Mouse (Mus musculus) lung, postnatal 0 days (tissue): ENCODE measurements at regions not wholly inside any gene's neighbourhood (a gene's known extent, or its start where the extent isn't known, plus 50 kb on each side); places are given as distances from the start of the nearest gene placed in this dataset.

ENCODE experiments used
- ATAC-seq: fragments of 200-750 bp; cut with Nextera tagmentation; 2 replicates; pipeline ENCODE4 v1.8.0; 2017; ENCODE audit warnings: moderate library complexity
- DNase-seq: peaks from one replicate; pipeline ENCODE4 v3.0.0-alpha.2; 2016; ENCODE audit warnings: low spot score
- H3K27ac ChIP-seq: fragments of 300-500 bp; sonication (generic); 2 replicates; pipeline ENCODE4 v1.5.1; 2014; ENCODE audit warnings: antibody characterized with exemption, mild to moderate bottlenecking, low read length, mixed read lengths
- H3K27me3 ChIP-seq: fragments of 300-500 bp; sonication (generic); replicated peaks from 2 replicates; pipeline ENCODE4 v1.6.1; 2014; ENCODE audit warnings: low read length, mixed read lengths; ENCODE audit not compliant: insufficient read depth
- H3K36me3 ChIP-seq: fragments of 300-500 bp; sonication (generic); 2 replicates; pipeline ENCODE4 v1.6.1; 2014; ENCODE audit warnings: low read length, mixed read lengths; ENCODE audit not compliant: insufficient read depth
- H3K4me1 ChIP-seq: fragments of 300-500 bp; sonication (generic); 2 replicates; pipeline ENCODE4 v1.6.1; 2014; ENCODE audit warnings: antibody characterized with exemption, low read depth, low read length, mixed read lengths; ENCODE audit not compliant: insufficient read depth
- H3K4me2 ChIP-seq: fragments of 300-500 bp; sonication (generic); replicated peaks from 2 replicates; pipeline ENCODE4 v1.6.1; 2014; ENCODE audit warnings: low read depth, mild to moderate bottlenecking, low read length, moderate library complexity, mixed read lengths
- H3K4me3 ChIP-seq: fragments of 300-500 bp; sonication (generic); 2 replicates; pipeline ENCODE4 v1.5.1; 2014; ENCODE audit warnings: low read depth, low read length
- H3K9ac ChIP-seq: fragments of 300-500 bp; sonication (generic); replicated peaks from 2 replicates; pipeline ENCODE4 v1.6.1; 2014; ENCODE audit warnings: low read depth, mild to moderate bottlenecking
- H3K9me3 ChIP-seq: fragments of 300-500 bp; sonication (generic); 2 replicates; pipeline ENCODE4 v1.6.1; 2016; ENCODE audit warnings: low read length, mixed read lengths
- CTCF ChIP-seq: IDR thresholded peaks from 2 replicates; pipeline ENCODE4 v1.5.1; 2016; ENCODE audit warnings: antibody characterized with exemption, mild to moderate bottlenecking
- EP300 ChIP-seq: IDR thresholded peaks from 2 replicates; pipeline ENCODE4 v1.6.1; 2016; ENCODE audit warnings: antibody characterized with exemption, mild to moderate bottlenecking, control low read depth
- WGBS: fragments of 180-500 bp; shearing (Covaris S2); extraction: QIAGEN DNeasy Blood & Tissue Kit; methylation state at CpG from one replicate; pipeline ENCODE4 v1.1.7; 2014; 5-methylcytosine and 5-hydroxymethylcytosine counted together

DNA sequence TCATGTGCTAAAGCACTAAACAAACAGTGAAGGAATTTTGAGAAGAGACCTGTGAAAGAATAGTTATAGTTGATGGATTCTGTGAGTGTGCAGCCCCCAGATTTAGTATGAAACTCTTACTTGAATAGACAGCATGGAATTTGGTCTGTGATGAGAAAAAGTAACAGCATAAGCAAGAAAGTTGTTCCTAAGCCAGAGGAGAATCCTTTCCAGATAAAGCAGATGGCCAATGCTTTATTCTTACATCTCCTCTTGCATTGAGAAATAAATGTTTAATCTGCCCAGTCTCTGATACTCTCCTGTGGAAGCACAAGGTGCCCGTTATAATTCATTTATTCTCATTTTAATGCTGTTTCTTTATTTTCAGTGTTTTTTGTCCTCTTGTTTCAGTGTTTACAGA lies 263.5 kb downstream of the Tecrl start:
- H3K9me3 ChIP-seq: no peaks in the 10 kb centered on the region
- no peak overlapping the region for H3K9ac ChIP-seq
- WGBS: 97% methylated on average over 1 of the region's 1 CpGs
- no peak overlapping the region for H3K27ac ChIP-seq
- DNase-seq (no peak), ATAC-seq (no peak)
- no peaks in the 10 kb centered on the region for H3K4me1 ChIP-seq
- no peaks in the 10 kb centered on the region for H3K36me3 ChIP-seq
- H3K4me2 ChIP-seq: no peak overlapping the region
- TF ChIP-seq EP300: no peak
- no peak for TF ChIP-seq CTCF
- H3K27me3 ChIP-seq: no peaks in the 10 kb centered on the region
- no peak overlapping the region for H3K4me3 ChIP-seq

DNA sequence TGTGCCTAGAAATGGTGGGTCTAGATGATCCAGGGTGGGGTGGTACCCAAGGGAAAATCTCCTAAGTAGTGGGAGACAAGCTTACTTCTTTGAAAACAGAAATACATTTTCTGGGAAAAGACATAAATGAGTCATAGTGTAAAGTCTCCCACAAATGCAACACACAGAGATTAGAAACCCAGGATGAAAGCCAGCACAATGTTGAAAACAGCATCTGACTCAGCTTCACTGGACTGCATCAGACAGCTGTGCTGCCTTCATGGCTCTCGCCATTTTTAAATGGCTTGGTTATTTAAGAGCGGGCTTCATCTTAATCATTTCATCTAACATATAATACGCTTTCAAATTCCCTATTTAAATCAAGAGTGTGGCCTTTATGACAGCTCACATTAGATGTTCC lies 300.2 kb downstream of the Tecrl start:
- Histone ChIP-seq H3K27me3 (no peaks in the 10 kb centered on the region), H3K4me1 (no peaks in the 10 kb centered on the region), H3K4me2 (no peak overlapping the region), H3K27ac (no peak overlapping the region), H3K9me3 (no peaks in the 10 kb centered on the region), H3K9ac (no peak overlapping the region), H3K4me3 (no peak overlapping the region), H3K36me3 (no peaks in the 10 kb centered on the region)
- 81% methylated on average over 3 of the region's 3 CpGs for WGBS
- no peak for ATAC-seq
- TF ChIP-seq EP300 (no peak), CTCF (no peak)
- DNase-seq: no peak

DNA sequence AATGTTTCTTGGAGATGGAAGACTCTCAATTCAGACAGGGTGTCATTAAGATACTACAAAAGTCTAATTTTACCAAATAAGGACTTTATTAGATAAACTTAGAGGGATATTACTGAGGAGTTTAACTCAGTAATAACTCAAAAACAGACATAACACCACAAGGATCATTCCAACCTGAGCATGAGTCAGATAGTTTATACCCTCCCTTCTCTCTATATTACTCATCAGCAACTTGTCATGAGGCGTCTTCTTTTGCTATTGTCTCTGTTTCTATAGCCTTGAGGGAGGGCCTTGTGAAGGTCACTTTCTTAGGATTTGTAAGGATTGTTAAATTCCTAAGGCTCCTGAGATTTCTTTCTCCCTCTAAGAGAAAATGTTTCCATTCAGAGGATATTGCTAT lies 307.8 kb downstream of the Tecrl start:
- WGBS: 70% methylated on average over 1 of the region's 1 CpGs
- no peak for ATAC-seq

DNA sequence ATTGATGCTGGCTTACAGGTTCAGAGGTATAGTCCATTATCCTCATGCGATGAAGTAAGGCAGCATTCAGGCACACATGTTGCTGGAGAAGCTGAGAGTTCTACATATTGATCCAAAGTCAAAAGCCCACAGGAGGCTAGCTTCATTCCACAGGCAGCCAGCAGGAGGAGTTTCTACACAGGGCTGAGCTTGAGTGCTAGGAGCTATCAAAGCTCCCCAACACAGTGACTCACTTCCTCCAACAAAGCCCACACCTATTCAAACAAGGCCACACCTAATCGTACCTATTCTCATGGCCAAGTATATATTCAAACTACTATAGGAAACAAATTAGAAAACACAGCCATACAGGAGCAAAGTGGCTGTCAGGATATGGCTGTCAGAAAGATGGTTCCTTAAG lies 325.3 kb downstream of the Tecrl start:
- no peaks in the 10 kb centered on the region for H3K27me3 ChIP-seq
- WGBS: 77% methylated on average over 2 of the region's 2 CpGs
- no peak overlapping the region for H3K4me2 ChIP-seq
- peak; percentile 5 for DNase-seq
- H3K9me3 ChIP-seq: no peaks in the 10 kb centered on the region
- no peak overlapping the region for H3K9ac ChIP-seq
- no peak overlapping the region for H3K27ac ChIP-seq
- H3K4me3 ChIP-seq: no peak overlapping the region
- ATAC-seq: no peak
- no peak for TF ChIP-seq EP300
- peak; percentile 18; the same call in 1 of the 2 replicates for TF ChIP-seq CTCF
- H3K4me1 ChIP-seq: no peaks in the 10 kb centered on the region
- no peaks in the 10 kb centered on the region for H3K36me3 ChIP-seq

More for the DNA sequence above, 307.8 kb downstream of the Tecrl start:
- H3K27ac ChIP-seq: no peak overlapping the region
- no peak for DNase-seq
- TF ChIP-seq EP300: no peak
- TF ChIP-seq CTCF: no peak
- no peaks in the 10 kb centered on the region for H3K36me3 ChIP-seq
- H3K9ac ChIP-seq: no peak overlapping the region
- H3K9me3 ChIP-seq: no peaks in the 10 kb centered on the region
- no peaks in the 10 kb centered on the region for H3K4me1 ChIP-seq
- no peak overlapping the region for H3K4me2 ChIP-seq
- H3K27me3 ChIP-seq: no peaks in the 10 kb centered on the region
- H3K4me3 ChIP-seq: no peak overlapping the region

DNA sequence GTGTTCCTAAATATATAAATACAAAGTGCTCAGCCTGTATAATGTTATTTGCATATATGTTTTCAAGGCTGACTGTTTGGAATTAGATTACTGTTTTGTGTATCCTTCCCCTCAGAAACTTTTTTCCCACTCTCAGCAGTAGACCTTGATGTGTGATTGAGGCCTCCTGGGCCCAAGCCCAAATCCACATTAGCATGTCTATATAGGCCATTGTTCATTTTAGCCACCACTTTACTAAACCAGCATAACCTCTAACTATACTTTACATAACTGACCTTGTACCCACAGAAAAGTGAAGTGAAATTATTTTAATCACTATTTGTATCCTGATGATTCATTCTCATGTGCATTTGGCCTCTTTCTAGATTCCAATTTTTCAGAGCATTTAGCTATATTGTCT lies 349.0 kb downstream of the Tecrl start:
- H3K4me3 ChIP-seq: no peak overlapping the region
- H3K27me3 ChIP-seq: no peaks in the 10 kb centered on the region
- ATAC-seq: no peak
- DNase-seq: no peak
- no peak overlapping the region for H3K4me2 ChIP-seq
- no peak overlapping the region for H3K27ac ChIP-seq
- TF ChIP-seq EP300: no peak
- no peak for TF ChIP-seq CTCF
- H3K4me1 ChIP-seq: no peaks in the 10 kb centered on the region
- no peaks in the 10 kb centered on the region for H3K9me3 ChIP-seq
- H3K36me3 ChIP-seq: no peaks in the 10 kb centered on the region
- H3K9ac ChIP-seq: no peak overlapping the region

DNA sequence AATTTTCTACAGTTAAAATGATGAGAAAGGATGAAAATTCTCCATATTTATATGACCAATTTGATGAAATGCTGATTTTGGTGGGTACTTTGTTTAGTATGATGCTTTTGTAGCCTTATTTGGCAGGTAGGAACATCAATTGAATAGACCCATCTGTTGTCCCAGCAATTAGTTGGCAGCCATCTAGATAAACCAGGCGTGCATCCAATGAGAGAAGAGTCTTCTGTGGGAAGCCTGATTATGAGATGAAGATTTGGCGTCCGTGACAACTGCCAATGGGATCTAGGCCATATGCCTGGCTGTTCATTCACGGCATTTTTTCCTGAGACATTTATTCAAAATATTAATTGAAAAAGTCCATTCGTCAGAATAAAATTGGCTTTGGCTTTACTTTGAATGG lies 365.9 kb downstream of the Tecrl start:
- Histone ChIP-seq H3K27ac (no peak overlapping the region), H3K27me3 (no peaks in the 10 kb centered on the region), H3K4me2 (no peak overlapping the region), H3K9ac (no peak overlapping the region), H3K36me3 (no peaks in the 10 kb centered on the region), H3K4me3 (no peak overlapping the region), H3K4me1 (no peaks in the 10 kb centered on the region), H3K9me3 (no peaks in the 10 kb centered on the region)
- WGBS: 62% methylated on average over 5 of the region's 5 CpGs
- DNase-seq (no peak), ATAC-seq (no peak)
- TF ChIP-seq EP300: no peak
- TF ChIP-seq CTCF: no peak

DNA sequence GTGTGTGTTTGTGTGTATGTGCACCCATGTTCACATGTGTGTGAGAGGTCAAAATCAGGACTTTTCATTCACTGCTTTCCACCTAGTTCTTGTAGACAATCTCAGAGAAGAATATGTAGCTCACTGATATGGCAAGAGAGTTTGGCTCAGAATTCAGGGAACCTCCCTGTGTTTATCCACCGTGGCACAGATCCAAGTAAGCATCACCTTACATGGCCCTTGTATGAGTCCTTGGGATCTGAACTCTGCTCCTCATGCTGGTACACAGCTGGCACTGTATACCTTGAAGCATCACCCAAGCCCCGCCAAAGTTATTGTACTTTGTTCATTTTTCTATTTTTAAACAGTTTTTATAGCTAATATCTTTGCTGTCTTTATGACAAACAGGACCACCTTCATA lies 385.7 kb downstream of the Tecrl start:
- no peaks in the 10 kb centered on the region for H3K36me3 ChIP-seq
- no peak overlapping the region for H3K27ac ChIP-seq
- no peak for DNase-seq
- H3K9ac ChIP-seq: no peak overlapping the region
- H3K4me2 ChIP-seq: no peak overlapping the region
- TF ChIP-seq EP300 (no peak), CTCF (no peak)
- H3K9me3 ChIP-seq: no peaks in the 10 kb centered on the region
- 72% methylated on average over 2 of the region's 2 CpGs for WGBS
- no peaks in the 10 kb centered on the region for H3K27me3 ChIP-seq
- no peaks in the 10 kb centered on the region for H3K4me1 ChIP-seq
- no peak overlapping the region for H3K4me3 ChIP-seq
- no peak for ATAC-seq
